Mouse (Mus musculus) left cerebral cortex, postnatal 14 days (tissue): ENCODE measurements around the gene Klf15. TPM values are rescaled to one million over a fixed set of nuclear protein-coding genes. Genes with fewer than 3 reads are reported as not detected.

Experiments
- DNase-seq, 2 experiments: peaks; one replicate each; pipeline ENCODE4 v3.0.0; 2021 to 2022; ENCODE audit warnings: low spot score in 2 of 2, mixed read lengths in 1 of 2
- intact Hi-C: fragments of 180-260 bp; cut with DNase I; formaldehyde crosslinking; loops from one replicate; pipeline ENCODE4 v1.15.1; 2025
- total RNA-seq, 2 experiments: library from RNA; stranded (reverse); gene quantifications; 2 replicates each; pipeline ENCODE4 v1.2.3; 2021

Klf15 gene
- total RNA-seq, 2 experiments from 2014 or later = 18.9 to 27.7 TPM

- intact Hi-C loops = no loop called here
- DNase-seq = no peak
Observed at GRCm38 (mm10) chr6:90513074-90513856, 50.9 kb downstream of the Klf15 start.

- no peak for DNase-seq
- intact Hi-C loops = no loop called here
Observed at GRCm38 (mm10) chr6:90514369-90514768, 52.0 kb downstream of the Klf15 start.

GRCm38 (mm10) chr6:90514883-90515405 lies 52.6 kb downstream of the Klf15 start:
- peak; percentile 83 to 89 for DNase-seq
- intact Hi-C loops = loop anchor here (1.0 to 5.0 kb wide), 2 partner anchors 65 to 83 kb away; no protein-coding TSS in a partner anchor

GRCm38 (mm10) chr6:90518892-90519291 lies 56.5 kb downstream of the Klf15 start:
- intact Hi-C loops = loop anchor here (5.0 kb wide), 1 partner anchor 87 kb away; no protein-coding TSS in a partner anchor

GRCm38 (mm10) chr6:90519375-90519774 lies 57.0 kb downstream of the Klf15 start:
- intact Hi-C loops = loop anchor here (5.0 kb wide), 1 partner anchor 87 kb away; no protein-coding TSS in a partner anchor
- DNase-seq = no peak

More at GRCm38 (mm10) chr6:90518892-90519291, 56.5 kb downstream of the Klf15 start:
- DNase-seq = no peak

Other genes starting within 250 kb of the Klf15 start
- gene Vmn1r53, start 238.1 kb upstream of the Klf15 start, total RNA-seq = not detected
- not detected for gene Vmn1r54, start 216.3 kb upstream of the Klf15 start, total RNA-seq
- gene BC048671, start 161.4 kb upstream of the Klf15 start, total RNA-seq = not detected
- gene Chst13, start 137.4 kb upstream of the Klf15 start, total RNA-seq = not detected
- gene Uroc1, start 129.3 kb upstream of the Klf15 start, total RNA-seq = not detected
- 10 to 100 TPM; 23.3 to 24.1 TPM for gene Zxdc, start 93.1 kb upstream of the Klf15 start, total RNA-seq
- 1 to 10 TPM; 3.2 to 4.0 TPM for gene Cfap100, start 33.8 kb upstream of the Klf15 start, total RNA-seq
- 10 to 100 TPM; 61.4 to 65.8 TPM for gene Aldh1l1, start 23.9 kb downstream of the Klf15 start, total RNA-seq
- 1 to 10 TPM; 5.7 to 6.2 TPM for gene Slc41a3, start 142.1 kb downstream of the Klf15 start, total RNA-seq